Mouse (Mus musculus): ENCODE measurements around the gene Pip4p1. TPM values are rescaled to one million over a fixed set of nuclear protein-coding genes. Genes with fewer than 3 reads are reported as not detected.
A peak's percentile ranks its signal among the peaks of the same experiment; 100 is the strongest.
"Not testable (repeated sequence)": the region's sequence is repeated elsewhere in the genome, so short reads cannot be mapped to it uniquely, and the experiment has no call there.

The Pip4p1 gene
- polyA plus RNA-seq, 1 experiment = 93.1 TPM

GRCm38 (mm10) chr14:50925111-50925920, 5.3 kb downstream of the Pip4p1 start:
- Histone ChIP-seq H3K36me3 (ENCODE audit: control insufficient read depth, insufficient read depth, low read length) (peaks cover 29% of the 10 kb centered on the region), H3K27me3 (ENCODE audit: control insufficient read depth, insufficient read depth, low read length) (no peaks in the 10 kb centered on the region), H3K27ac (ENCODE audit: insufficient read depth, low read depth, low read length) (peak overlapping the region; percentile 65), H3K4me1 (ENCODE audit: control insufficient read depth, insufficient read depth, insufficient read length, low read length) (peaks cover 9% of the 10 kb centered on the region; the same call in 1 of the 2 replicates), H3K4me3 (ENCODE audit: low read depth, low read length) (peak overlapping the region; percentile 85)
- WGBS = under 1% methylated on average over 38 of the region's 38 CpGs
- no peak for TF ChIP-seq POLR2A (IDR thresholded peaks at IDR 0.05; ENCODE audit: low read depth, low read length)
- no peak for TF ChIP-seq CTCF (IDR thresholded peaks at IDR 0.05; ENCODE audit: extremely low read depth, insufficient read length, insufficient replicate concordance, low read depth, low read length)

GRCm38 (mm10) chr14:50924281-50925064, 6.2 kb downstream of the Pip4p1 start, which contains the start of the genes Osgep and Apex1:
Osgep (minus strand) TSS chr14:50924893.
Apex1 (plus strand) TSS chr14:50924968.
- 1% methylated on average over 57 of the region's 57 CpGs for WGBS
- Histone ChIP-seq H3K36me3 (ENCODE audit: control insufficient read depth, insufficient read depth, low read length) (peaks cover 29% of the 10 kb centered on the region), H3K4me3 (ENCODE audit: low read depth, low read length) (peak within 1 kb of the TSS; percentile 85)

DNA sequence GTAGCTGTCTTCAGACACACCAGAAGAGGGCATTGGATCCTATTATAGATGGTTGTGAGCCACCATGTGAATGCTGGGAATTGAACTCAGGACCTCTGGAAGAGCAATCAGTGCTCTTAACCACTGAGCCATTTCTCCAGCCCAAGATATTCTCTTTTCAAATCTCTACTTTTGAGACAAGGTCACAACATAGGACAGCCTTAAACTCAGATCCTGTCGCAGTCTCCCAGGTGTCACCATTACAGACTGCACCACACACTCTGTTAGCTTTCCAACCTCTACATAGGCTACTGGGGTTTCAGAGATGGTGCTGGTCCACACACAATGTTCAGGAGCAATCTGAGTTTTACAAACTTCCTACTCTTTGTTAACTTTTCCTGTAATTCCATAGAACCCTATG, 7.2 kb downstream of the Pip4p1 start:
- peaks cover 23% of the 10 kb centered on the region for H3K36me3 ChIP-seq (ENCODE audit: control insufficient read depth, insufficient read depth, low read length)
- H3K27ac ChIP-seq (ENCODE audit: insufficient read depth, low read depth, low read length); H3K4me1 ChIP-seq (ENCODE audit: control insufficient read depth, insufficient read depth, insufficient read length, low read length); H3K4me3 ChIP-seq (ENCODE audit: low read depth, low read length); H3K27me3 ChIP-seq (ENCODE audit: control insufficient read depth, insufficient read depth, low read length): not testable (repeated sequence)
- WGBS = 46% methylated on average over 1 of the region's 1 CpGs

More at GRCm38 (mm10) chr14:50924281-50925064, 6.2 kb downstream of the Pip4p1 start, which contains the start of the genes Osgep and Apex1:
- no peaks in the 10 kb centered on the region for H3K27me3 ChIP-seq (ENCODE audit: control insufficient read depth, insufficient read depth, low read length)
- peaks cover 3% of the 10 kb centered on the region; the same call in 1 of the 2 replicates for H3K4me1 ChIP-seq (ENCODE audit: control insufficient read depth, insufficient read depth, insufficient read length, low read length)
- TF ChIP-seq CTCF (IDR thresholded peaks at IDR 0.05; ENCODE audit: extremely low read depth, insufficient read length, insufficient replicate concordance, low read depth, low read length) = no peak
- TF ChIP-seq POLR2A (IDR thresholded peaks at IDR 0.05; ENCODE audit: low read depth, low read length) = peak; percentile 74; the same call in 1 of the 2 replicates
- peak within 1 kb of the TSS; percentile 93 for H3K27ac ChIP-seq (ENCODE audit: insufficient read depth, low read depth, low read length)

DNA sequence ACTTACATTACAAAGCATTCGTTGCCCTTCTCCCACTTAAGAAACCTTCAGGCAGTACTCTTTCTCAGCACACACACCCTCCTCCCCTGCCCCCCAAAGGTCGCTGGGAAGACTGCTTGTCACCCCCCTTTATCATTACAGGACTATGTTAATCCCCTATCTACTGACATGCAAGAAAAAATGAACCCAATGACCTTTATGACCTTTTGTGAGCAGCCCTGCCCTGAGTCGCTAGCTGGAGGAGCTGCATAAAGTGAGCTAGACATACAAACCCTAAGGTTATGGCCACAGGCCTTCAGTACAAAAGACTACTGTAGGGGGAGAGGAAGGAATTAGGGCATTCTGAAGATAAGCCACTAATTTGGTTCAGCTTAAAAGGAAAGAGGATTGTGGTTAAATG, 19.3 kb downstream of the Pip4p1 start:
- TF ChIP-seq POLR2A (IDR thresholded peaks at IDR 0.05; ENCODE audit: low read depth, low read length) (no peak), CTCF (IDR thresholded peaks at IDR 0.05; ENCODE audit: extremely low read depth, insufficient read length, insufficient replicate concordance, low read depth, low read length) (no peak)
- Histone ChIP-seq H3K4me3 (ENCODE audit: low read depth, low read length) (no peak overlapping the region), H3K27me3 (ENCODE audit: control insufficient read depth, insufficient read depth, low read length) (no peaks in the 10 kb centered on the region), H3K36me3 (ENCODE audit: control insufficient read depth, insufficient read depth, low read length) (peaks cover 12% of the 10 kb centered on the region), H3K4me1 (ENCODE audit: control insufficient read depth, insufficient read depth, insufficient read length, low read length) (no peaks in the 10 kb centered on the region), H3K27ac (ENCODE audit: insufficient read depth, low read depth, low read length) (no peak overlapping the region)
- 74% methylated on average over 3 of the region's 3 CpGs for WGBS

DNA sequence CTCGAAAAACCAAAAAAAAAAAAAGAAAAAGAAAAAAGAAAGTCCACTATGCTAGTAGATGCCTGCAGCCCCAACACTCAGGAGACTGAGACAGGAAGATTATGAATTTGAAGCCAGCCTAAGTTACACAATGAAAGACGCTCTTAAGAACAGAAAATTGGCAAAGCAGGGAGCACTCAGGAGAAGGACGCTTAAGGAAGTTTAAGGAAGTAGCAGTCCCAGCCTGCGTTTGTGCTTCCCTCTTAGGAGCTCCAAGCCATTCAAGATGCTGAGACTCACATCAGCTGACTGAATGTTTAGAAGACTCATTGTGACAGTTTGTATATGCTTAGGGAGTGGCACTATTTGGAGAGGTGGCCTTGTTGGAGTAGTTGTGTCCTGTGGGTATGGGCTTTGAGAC, 22.5 kb downstream of the Pip4p1 start:
- WGBS = 64% methylated on average over 4 of the region's 4 CpGs
- no peak overlapping the region for H3K4me3 ChIP-seq (ENCODE audit: low read depth, low read length)
- H3K36me3 ChIP-seq (ENCODE audit: control insufficient read depth, insufficient read depth, low read length) = no peaks in the 10 kb centered on the region
- peaks cover 2% of the 10 kb centered on the region; the same call in 1 of the 2 replicates for H3K4me1 ChIP-seq (ENCODE audit: control insufficient read depth, insufficient read depth, insufficient read length, low read length)
- no peaks in the 10 kb centered on the region for H3K27me3 ChIP-seq (ENCODE audit: control insufficient read depth, insufficient read depth, low read length)
- TF ChIP-seq POLR2A (IDR thresholded peaks at IDR 0.05; ENCODE audit: low read depth, low read length) (no peak), CTCF (IDR thresholded peaks at IDR 0.05; ENCODE audit: extremely low read depth, insufficient read length, insufficient replicate concordance, low read depth, low read length) (no peak)
- H3K27ac ChIP-seq (ENCODE audit: insufficient read depth, low read depth, low read length) = no peak overlapping the region

GRCm38 (mm10) chr14:50905327-50905726, 25.3 kb downstream of the Pip4p1 start:
- H3K4me3 ChIP-seq (ENCODE audit: low read depth, low read length); H3K36me3 ChIP-seq (ENCODE audit: control insufficient read depth, insufficient read depth, low read length); H3K4me1 ChIP-seq (ENCODE audit: control insufficient read depth, insufficient read depth, insufficient read length, low read length); H3K27ac ChIP-seq (ENCODE audit: insufficient read depth, low read depth, low read length); H3K27me3 ChIP-seq (ENCODE audit: control insufficient read depth, insufficient read depth, low read length): not testable (repeated sequence)

GRCm38 (mm10) chr14:50904828-50905129, 25.9 kb downstream of the Pip4p1 start:
- TF ChIP-seq CTCF (IDR thresholded peaks at IDR 0.05; ENCODE audit: extremely low read depth, insufficient read length, insufficient replicate concordance, low read depth, low read length) = no peak; the same call in 1 of the 2 replicates
- TF ChIP-seq POLR2A (IDR thresholded peaks at IDR 0.05; ENCODE audit: low read depth, low read length) = no peak

More at GRCm38 (mm10) chr14:50904828-50905129, 25.9 kb downstream of the Pip4p1 start:
- no peaks in the 10 kb centered on the region for H3K27me3 ChIP-seq (ENCODE audit: control insufficient read depth, insufficient read depth, low read length)
- no peak overlapping the region for H3K27ac ChIP-seq (ENCODE audit: insufficient read depth, low read depth, low read length)
- H3K4me3 ChIP-seq (ENCODE audit: low read depth, low read length) = no peak overlapping the region
- peaks cover 2% of the 10 kb centered on the region; the same call in 1 of the 2 replicates for H3K4me1 ChIP-seq (ENCODE audit: control insufficient read depth, insufficient read depth, insufficient read length, low read length)
- WGBS = 94% methylated on average over 4 of the region's 4 CpGs
- H3K36me3 ChIP-seq (ENCODE audit: control insufficient read depth, insufficient read depth, low read length) = no peaks in the 10 kb centered on the region
